Mouse (Mus musculus) lung, postnatal 25 days (tissue): ENCODE measurements around the gene Ctnnbip1.

ENCODE experiments used
- DNase-seq: peaks from one replicate; pipeline ENCODE4 v3.0.0; 2022; ENCODE audit warnings: low spot score

Gene Ctnnbip1

DNA sequence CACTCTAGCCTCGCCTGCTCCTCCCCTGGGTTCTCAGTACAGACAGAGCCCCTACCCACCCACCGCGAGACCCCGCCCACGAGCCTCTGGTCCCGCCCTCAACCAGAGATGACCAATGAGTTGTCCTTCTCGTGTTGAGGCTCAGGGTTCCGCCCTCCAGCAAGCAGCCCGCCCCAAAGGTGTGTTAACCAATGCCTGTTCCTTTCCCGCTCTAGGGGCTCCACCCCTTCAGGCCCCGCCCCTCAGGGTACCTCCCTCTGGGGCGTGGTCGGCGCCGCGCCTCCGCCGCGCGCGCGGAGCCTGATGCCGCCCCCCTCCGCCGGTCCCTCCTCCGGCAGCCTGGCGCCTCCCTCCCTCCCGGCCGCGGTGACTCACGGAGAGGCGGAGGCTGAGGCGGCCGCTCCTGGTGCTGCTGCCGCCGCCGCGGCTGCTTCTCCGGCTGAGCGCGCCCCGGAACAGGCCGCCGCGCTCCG, at the start of gene Ctnnbip1:
Ctnnbip1 (plus strand) TSS at position 369 of the 473 bp plus-strand sequence.
- DNase-seq, result peak; percentile 97

DNA sequence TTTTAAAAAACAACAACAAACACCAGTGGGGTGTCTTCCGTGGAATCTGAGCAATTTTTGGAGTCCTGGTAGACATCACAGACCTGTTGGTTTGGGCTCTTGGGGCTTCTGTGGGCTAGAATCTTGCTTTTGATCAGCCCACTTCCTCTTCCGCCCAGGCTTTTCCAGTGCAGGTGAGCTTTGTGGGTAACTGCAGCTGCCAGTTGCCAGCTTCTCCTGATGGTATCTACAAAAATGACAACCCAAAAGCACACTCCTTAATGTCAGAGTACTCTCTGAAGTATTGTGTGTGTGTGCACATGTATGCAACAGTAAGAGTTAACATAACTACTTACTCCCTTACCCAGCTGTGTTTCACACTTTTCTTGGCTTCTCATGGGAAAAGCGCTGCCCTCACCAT, 48.5 kb upstream of the Ctnnbip1 start:
- peak; percentile 17 for DNase-seq

DNA sequence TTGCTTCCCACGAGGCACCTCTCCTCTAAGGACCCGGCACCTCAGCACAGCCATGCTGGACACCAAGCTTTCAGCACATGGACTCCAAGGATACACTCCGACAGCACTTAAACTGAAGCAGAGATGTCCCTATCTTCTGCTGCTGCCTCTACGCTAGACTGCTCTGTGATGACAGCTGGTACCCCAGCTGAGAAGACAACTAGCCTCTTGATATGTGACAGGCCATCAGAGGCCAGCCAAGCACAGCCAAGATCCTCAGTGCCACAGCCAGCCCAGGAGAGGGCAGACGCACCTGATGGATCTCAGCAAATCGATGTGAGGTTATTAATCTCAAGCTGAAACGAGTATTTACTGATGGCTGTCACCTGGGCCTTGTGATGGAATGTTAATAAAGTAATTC, 42.9 kb upstream of the Ctnnbip1 start:
- no peak for DNase-seq

DNA sequence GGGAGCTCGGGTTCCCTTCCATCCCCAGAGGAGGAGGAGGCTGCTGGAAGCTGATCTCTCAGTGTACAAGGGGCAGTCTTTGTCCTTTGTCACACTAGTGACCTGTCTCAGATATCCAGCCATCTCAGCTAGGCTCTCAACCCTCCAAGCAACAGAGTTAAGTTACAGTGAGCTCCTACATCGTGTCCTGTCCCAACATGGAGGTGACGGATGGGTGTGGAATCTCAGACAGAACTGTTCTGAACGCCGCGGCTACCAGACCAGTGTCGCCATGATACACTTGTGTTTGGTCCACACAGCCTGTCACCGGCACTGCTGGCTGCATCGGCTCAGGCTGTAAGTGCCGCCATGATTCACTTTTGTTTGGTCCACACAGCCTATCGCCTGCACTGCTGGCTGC, 41.0 kb upstream of the Ctnnbip1 start, which contains the start of gene Tmem274:
Tmem274 (plus strand) TSS at position 301 of the 400 bp plus-strand sequence.
- no peak for DNase-seq

DNA sequence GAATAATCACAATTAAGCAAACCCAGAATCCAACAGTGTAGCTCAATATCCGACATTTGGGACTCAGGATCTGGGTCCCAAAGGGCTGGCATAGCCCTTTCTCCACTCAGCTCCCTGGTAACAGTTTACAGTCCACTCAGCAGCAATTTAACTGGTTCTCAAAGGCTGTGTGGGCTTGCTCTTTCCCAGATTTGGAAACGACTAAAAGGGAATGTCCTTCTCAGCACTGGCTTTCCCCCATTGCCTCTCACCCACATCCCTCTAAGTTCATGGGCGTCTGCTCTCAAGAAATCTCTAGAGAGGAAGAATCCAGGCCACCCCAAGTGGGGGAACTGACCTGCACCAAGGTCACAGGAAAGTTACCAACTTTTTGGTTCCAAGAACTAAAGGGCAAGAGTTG, 33.5 kb upstream of the Ctnnbip1 start:
- DNase-seq, result no peak

DNA sequence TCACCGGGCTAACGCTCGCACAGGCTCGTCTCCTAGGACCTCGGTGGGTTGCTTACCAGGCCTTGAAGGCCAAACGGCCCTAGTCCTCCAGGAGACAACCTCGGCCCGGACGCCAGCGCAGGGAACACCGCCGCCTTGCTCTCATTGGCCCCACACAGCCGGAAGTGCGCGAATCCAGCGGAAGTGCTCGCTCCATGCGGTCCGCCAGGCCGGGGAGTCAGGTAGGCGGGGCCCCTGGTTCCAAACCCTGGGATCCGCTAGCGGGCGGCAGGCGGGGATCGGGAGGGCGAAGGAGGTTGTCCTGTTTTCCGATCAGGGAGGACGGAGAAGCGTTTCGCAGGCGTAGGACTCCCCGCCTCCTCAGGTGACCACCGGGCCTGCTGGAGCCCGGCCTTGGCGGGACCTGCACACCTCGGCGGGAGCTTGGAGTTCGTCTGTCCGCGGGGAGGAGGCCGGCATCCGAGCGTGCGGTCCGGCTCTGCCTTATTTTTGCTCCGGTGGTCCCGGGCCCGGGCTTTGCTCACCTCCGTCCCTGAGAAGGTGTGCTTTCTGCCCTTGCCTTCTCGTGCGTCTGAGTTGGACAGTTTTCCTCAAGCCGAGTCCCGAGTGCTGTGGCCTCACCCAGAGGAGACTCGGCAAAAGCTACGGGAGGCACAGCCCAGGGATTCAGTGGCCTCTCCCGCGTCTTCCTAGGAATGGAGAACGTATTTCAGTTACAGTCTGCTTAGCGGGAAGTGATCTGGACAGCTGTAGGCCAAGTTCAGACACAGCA, 32.8 kb upstream of the Ctnnbip1 start, which contains the start of the genes Nmnat1 and Lzic:
Nmnat1 (minus strand) TSS at position 150 of the 772 bp plus-strand sequence.
Lzic (plus strand) TSS at position 177 of the 772 bp plus-strand sequence.
- peak; percentile 93 for DNase-seq

DNA sequence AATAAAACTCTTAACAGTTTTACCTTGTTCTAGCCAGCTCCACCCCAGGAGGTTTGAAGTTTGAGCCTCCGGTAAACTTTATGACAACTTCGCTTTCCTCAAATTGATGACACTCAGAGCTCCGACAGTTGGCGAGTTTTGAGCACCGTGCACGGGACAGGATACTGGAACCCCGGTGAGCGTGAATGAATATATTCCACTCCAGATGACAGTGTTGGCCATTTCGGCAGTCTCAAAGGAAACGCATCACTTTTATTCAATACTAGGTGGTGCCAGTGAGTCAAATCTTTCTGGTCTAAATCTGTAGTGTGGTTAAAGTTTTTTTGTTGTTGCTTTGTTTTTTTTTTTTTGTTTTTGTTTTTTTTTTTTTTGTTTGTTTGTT, 32.2 kb upstream of the Ctnnbip1 start:
- DNase-seq, result peak; percentile 34

DNA sequence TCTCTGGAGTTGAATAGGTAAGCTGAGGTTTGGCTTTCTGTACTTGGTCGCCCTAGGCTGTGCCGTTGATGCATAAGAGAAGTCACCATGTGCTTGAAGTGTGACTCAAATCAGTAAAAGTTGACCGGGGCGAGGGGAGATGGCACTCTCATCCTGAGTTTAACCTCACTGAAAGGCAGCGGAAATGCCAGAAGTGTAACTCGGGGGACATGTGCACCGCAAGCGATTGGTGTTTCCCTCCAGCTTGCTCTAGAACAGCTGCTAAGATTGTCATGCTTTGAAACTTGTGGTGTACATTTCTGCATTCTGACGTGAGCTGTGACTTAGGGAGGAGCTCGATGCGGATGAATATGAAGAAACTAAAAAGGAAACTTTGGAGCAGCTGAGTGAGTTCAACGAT, 30.3 kb upstream of the Ctnnbip1 start:
- DNase-seq, result no peak

DNA sequence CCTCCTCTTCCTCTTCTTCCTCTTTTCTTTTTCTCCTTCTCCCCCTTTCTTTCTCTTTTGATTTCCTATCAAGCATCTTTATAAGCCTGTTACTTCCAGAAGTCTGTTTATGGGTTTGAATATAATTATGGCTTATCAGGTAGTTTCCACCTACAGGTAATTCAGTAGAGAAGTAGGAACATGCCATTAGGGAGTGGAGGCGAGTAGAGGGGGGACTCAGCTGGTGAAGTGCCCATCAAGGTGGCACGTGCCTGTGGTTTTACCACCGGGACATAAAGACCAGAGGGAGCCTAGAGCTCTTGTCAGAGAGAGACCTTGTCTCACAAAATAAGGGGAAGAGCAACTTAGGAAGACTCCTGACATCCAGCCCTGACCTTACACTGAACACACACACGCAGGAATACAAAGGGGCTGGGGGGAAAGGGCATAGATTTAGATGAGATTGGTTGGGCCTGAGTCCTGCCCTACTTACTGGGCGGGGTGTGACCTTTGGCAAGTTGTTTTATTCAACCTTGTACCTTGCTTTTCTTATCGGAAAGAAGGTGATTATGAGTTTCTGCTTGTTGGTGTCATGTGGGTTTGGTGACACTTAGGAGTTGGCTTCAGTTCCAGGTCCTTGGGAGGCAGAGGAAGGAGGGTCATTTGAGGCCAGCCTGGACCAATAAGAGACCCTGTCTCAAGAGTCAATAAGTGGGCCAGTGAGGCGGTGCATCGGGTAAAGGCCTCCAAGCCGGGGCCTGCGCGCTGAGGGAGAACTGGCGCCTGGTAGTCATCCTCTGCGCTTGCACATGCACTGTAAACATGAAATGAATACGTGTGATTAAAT, 28.4 kb upstream of the Ctnnbip1 start:
- DNase-seq, result peak; percentile 12

DNA sequence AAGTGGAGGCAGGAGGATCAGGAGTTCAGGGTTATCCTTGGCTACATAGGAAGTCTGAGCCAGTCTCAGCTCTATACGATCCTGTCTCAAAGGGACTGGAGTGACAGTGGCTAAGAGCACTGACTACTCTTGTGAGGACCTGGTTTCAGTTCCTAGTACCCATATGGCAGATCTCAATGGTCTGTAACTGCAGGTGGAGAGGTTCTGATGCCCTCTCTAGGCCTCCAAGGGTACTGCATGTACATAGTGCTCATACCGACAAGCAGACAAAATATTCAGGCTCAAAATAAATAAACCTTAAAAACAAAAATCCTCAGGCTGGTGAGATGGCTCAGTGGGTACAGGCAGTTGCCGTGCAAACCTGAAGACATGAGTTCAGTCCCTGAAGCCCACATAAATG, 26.9 kb upstream of the Ctnnbip1 start:
- DNase-seq, result no peak

DNA sequence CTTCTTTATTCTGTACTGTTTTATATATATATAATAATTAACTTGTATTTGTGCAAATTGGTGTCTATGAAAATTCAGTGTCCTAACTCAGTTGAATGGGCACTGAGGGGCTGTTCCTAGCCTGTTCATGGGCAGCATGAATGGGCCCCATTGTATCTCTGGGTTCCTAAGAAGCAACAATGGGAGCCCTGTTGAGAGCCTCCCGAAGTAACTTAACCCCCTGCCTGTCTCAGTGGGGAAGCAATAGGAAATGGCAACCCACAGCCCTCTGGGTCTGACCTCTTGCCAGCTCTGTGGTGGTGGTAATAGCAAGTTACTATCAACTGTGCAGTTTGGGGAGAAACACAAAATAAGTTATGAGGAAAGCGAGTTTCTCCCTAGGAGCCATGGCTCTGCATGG, 21.4 kb upstream of the Ctnnbip1 start:
- DNase-seq, result no peak

DNA sequence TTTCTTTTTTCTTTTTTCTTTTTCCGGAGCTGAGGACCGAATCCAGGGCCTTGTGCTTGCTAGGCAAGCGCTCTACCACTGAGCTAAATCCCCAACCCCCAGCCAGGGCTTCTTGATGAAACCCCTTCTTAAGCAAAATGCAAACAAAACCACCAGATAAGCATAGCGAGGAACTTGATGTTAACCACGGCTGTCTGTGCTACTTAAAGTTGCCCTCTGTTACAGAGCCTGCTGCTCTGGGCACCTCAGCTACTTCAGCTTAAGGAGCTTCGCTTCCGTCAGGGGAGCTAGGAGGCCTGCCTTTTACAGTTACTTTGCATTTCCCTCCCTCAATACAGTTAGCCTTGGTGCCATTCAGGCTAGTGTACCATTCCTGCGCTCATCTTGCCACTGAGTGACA, 19.1 kb upstream of the Ctnnbip1 start:
- DNase-seq, result no peak

DNA sequence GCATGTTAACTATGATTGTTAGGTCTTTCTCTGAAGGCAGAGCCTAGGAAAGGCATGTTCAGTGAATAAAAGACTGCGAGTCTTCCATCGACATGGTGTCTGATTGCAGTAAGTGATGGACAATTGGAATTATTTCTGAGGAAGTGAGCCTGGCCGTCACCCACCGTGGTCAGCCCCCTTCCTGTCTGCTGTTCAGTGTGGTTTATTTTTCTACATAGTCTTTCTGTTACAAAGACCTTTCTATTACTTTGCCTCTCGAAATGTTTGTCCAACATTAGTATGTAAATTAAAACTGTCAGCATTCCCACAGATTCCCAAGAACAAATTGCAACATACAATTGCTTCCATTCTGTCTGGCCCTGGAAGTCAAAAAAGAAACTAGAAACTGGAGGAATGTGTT, 18.2 kb upstream of the Ctnnbip1 start:
- DNase-seq, result no peak

DNA sequence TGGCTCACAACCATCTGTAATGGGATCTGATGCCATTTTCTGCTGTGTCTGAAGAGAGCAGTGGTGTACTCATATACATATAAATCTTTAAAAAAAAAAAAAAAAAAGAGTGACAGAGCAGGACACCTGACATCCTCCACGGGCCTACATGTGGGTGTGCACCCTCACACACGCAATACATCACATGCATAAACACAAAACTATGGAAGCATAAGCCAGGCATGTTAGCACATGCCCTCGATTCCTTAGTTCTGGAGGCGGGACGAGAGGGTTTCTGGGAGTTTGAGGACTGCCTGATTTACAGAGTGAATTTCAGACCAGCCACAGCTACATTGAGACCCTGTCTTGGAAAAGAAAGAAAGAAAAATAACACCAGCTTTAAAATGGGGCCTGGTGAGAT, 13.7 kb upstream of the Ctnnbip1 start:
- DNase-seq, result no peak

DNA sequence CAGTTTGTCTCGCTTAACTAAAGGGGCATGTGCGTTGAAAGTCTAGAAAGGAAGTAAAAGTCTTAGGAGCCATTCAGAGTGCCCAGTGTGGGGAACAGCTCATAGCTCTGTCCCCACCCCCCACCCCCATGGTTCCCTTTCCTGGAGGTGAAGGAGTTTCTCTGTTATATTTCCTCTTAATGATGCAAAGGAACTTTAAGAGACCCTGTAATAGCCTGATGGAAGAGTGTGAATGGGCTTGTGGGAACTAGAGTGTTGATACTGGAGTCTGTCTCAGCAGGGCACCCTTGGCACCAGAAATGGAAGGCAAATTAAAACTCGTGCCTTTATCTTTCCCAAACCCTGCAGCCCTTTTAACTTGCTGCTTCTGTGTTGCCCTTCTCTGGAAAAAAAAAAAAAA, 13.2 kb upstream of the Ctnnbip1 start:
- no peak for DNase-seq

DNA sequence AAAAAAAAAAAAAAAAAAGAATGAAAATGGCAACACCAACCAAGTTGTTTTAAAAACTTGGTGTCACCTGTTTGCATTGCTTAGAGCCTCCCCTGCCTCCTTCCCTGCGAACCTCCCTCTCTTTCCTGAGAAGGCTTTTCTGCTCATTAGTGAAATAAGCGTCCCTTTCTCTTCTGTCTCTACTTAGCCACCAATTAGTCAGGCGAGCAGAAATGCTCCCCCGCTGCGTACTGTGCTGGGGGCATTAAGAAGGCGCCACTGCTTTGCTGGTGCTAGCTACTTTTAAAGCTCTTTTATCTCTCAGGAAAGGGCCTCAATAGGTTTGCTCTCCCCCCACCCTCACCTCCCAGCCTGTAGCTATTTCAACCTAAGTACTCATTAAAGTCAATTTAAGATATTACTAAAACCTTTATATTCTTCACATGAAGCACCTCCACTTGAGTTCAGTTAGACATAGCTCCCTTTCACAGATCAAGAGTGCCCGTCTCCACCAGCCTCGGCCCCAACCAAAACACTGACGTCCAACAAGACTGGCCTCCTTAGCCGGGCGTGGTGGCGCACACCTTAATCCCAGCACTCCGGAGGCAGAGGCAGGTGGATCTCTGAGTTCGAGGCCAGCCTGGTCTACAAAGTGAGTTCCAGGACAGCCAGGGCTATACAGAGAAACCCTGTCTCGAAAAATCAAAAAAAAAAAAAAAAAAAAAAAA, 12.6 kb upstream of the Ctnnbip1 start:
- DNase-seq, result no peak

DNA sequence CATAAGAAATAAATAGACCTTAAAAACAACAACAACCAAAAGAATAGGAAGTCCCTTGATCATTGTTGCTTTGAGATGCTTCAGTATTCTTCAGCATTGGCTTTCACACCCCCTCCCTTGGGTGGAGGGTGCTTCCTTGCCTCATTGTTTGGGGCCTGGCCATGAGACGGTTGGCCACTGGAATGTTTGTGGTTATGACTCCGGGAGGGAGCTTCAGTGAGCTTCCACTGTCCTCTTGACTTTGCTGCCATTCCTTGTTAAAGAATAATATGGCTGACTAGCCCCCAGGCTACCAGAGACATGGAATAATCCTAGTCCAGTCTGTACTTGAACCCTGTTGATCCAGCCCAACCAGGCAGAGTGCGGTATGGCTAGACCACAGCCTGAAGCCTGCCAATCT, 11.1 kb upstream of the Ctnnbip1 start:
- DNase-seq, result no peak

DNA sequence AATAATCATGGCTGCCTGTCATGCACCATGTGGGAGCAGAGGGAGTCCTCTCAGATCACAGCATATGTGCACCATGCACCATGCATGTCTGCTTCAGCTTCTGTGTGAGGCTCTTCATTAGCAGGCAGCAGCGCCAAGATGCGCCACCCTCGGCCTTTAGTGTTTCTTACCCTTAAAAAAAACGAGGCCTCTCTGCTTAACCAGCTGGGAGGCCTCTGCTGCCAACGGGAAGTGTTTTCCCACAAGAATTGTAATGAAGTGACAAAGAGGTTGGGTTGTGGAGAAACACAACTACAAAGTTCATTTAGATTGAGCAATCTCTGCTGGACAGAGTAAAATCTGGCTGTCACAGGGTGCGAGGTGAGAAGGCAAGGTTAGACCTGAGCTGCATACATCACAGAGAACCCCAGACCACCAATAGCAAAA, 6.8 kb upstream of the Ctnnbip1 start:
- peak; percentile 19 for DNase-seq

DNA sequence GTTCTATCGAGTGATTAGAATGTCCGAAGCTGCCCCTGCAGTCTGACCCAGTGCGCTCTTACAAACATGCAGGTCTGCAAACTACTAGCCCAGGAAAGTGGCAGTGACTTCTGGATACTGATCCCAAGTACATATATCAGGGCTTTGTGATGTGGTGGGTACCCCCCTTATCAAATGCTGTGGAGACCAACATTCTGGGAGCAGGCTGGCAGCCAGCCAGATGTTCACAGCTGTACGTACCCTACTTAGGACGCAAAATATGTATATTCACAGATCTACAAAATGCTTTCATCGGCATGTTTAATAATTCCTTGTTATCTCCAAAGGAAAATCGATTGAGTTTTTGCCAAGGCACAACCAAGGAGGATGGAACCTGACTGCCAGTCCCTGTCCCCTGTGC, 6.0 kb upstream of the Ctnnbip1 start:
- DNase-seq, result no peak

DNA sequence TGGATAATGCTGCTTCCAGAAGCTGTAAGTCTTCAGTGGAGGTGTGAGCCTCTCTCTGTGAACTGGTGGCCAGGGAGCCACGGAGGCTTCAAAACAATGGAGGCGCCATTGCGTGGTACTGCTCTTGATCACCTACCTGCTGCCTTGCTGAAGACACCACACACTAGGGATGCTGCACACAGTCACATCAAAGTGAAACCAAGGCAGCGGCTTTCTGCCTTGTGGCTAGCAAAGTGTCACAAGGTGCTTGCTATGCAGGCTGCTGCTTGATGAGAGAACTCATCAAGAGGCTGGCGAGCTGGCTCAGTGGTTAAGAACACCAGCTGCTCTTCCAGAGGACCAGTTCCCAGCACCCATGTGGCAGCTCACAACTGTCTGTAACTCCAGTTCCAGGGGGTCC, 2.3 kb upstream of the Ctnnbip1 start:
- no peak for DNase-seq

DNA sequence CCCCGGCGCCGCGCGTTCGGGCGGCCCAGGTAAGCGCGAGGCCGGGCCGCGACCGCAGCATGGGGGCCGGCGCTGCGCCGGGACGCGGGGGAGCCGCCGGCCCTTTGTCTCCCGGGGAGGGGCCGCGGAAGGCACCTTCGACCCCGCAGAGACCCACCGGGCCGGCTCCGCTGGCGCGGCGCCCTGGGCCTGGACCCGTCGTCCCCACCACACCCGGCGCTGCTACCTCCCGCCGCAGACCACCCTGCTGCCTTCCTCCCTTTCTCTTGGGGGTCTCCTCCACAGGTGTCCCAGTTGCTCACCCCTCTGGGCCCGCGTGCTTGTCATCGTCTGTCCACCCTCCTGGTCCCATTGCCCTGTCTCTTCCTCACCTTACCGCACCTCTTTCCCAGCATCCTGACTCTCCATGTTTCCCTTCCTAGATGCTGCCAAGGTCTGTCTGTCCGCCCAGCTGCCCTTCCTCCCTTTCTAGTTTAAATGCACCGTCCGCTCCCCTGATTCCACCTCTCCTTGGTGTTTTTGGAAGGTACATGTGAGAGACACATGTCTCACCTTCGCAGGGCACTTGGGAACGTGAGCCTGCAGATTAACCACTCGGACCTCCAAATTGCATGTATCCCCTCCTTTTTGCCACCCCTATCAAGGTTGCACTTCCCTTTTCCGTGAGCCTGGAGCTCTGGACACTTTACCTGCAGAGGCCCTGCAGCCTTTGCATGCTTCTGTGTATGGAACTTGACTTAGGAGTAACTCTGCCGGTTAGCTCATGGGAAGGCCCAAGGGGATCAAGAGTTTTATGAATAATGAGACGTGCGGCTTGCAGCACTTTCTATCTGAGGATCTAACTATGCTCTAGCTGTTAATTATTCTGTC, 550 bp downstream of the Ctnnbip1 start:
- no peak for DNase-seq
